Mouse (Mus musculus) lung, postnatal 14 days (tissue): ENCODE measurements around the gene Gm49361.
"Not testable (repeated sequence)": the region's sequence is repeated elsewhere in the genome, so short reads cannot be mapped to it uniquely, and the experiment has no call there.

ENCODE experiments used
- DNase-seq: peaks from one replicate; pipeline ENCODE4 v3.0.0; 2021

The Gm49361 gene

DNA sequence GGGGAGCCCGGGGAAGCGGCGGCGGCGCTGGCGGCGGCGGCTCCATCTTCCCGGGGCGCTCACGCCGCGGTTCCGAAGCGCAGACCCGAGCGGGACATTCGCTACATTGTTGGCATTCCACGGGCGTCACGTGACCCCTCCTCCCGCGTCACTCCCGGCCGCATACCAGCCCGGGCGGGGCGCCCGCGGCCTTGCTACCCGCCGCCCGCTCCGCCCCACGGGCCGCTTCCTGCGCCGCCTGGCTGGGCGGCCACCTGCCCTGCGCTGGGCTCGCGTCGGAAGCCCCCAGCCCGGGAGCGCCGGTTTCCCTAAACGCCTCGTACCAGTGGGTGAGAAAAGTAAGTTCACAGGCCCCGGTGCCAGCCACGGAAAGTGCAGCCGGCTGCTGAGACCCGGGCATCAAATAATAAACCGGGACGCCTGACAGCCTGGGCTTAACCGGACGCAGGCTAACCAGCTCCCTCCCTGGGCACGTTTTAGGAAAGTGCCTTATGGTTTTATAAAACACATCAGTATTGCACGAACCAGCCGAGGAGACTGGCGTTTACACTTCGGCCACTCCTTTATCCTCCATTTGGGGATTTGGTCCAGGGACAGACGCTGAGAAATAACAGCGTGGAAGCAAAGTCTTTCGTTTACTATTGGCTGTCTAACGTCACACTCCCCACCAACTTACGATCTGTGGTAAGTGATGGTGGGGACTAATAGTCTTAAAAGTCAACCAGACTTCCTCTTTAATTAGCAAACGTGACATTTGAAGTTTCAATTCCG is at the start of gene Gm49361:
Gene Gm49361 (minus strand): TSS at position 103 of the 771 bp plus-strand sequence.
- peak; percentile 96 for DNase-seq

DNA sequence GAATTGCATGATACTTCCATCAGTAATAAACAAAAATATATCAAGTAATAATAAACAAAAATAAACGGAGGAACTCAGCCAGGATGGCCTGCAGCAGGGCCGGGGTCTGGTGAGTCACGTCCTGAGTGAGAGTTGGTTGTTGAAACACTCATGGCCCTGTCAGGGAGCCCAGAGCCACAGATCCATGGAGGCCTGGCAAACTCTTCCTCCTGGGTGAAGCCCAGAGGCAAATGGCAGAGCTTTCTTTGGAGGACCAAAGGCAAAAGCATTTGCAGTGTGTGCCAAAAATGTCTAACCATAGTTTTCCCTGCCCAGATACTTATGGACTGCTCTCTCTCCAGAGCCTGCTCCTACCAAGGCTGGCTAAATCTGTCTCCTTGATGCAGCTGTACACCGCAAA is 45.3 kb upstream of the Gm49361 start:
- DNase-seq = no peak

DNA sequence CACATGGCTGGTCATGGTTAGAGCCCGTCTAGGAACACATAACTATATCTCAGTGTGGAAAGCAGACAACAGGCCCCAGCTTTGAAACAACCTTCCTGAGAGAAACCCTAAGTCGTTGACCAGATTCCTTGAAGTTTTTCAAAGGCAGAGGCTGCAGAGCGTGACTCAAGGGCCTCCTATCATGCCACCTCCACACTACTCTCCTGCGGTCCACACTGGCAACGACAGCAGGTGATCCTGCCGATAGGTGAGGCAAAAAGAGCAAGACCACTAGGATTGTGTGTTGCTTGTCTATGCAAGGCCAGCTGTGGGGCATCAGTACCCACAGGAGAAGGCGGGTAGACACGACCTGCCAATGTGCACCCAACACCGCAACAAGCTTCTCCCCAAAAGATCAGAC is 43.9 kb upstream of the Gm49361 start:
- no peak for DNase-seq

DNA sequence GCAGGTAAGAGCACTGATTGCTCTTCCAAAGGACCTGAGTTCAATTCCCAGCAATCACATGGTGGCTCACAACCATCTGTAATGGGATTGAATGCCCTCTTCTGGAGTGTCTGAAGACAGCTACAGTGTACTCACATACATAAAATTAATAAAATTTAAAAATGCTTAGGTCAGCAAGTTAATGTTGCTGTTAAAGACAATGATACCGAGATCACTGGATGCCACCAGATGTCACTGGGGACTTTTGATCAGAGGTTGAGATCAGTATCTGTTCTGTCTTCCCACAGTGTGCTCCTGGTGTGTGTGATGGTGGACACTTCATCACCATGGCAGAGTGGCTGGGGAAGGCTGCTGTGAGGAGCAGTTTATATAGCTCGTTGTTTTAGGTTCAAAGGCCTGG is 43.4 kb upstream of the Gm49361 start:
- DNase-seq = no peak

DNA sequence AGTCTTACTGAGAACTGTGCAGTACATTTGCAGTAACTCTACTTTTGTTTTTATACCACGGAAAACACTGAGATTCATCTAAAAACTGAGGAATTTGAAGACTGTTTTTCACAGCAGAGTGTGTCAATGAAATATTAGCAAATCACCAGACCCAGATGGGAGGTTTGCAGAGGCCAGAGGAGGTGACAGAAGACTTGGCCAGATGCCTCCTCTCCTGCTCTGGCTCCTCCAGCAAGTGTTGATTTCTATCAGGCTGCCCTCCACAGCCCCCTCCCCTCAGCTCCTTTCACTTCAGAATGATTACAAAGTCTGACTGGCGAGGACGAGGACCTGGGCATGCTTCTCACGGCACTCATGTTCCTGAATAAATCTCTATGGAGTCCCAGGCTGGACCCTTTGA is 41.5 kb upstream of the Gm49361 start:
- no peak for DNase-seq

DNA sequence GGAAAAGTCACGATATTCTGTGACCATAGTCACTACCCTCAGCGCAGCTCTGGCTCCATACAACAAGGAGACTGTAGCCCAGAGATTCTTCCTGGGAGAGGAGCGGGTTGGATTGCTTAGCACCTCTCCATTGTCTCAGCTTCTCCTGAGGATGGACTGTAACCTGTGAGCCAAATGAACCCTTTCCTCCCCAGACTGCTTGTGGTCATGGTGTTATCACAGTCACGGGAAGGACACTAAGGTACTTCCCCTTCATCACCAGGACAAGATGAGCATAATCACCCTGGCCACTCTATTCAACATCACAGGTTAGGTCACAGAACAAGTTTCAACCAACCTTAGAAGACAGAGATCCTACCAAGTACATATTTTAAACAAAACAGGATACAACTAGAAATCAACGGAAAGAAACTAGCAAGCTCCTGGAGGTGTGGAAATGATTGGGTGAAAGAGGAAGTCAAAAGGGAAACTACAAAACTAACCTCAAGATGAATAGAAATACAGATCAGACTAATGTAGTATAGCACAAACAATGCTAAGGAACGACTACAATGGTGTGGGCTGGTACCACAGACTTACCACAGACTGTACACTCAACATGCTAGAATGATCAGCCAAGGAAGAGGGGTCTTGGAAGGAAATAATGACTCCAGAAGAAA is 26.4 kb upstream of the Gm49361 start:
- DNase-seq = no peak

DNA sequence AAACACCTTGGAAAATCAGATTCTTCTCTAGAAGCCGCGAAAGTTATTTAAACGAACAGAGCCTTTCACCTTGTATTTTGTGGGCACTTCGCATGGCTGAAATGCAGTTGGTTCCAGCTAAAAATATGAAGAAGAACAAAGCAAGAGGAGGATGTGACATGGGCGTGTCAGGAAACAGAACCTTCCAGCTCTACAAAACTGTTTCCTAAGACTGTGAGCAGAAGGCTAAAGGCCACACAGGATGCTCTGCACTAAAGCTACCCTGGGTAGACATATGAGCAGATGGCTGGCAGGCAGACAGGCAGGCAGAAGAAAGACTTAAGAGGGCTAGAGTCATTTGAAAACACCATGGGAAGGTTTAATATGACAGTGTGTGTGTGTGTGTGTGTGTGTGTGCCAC is 23.2 kb upstream of the Gm49361 start:
- DNase-seq = no peak

DNA sequence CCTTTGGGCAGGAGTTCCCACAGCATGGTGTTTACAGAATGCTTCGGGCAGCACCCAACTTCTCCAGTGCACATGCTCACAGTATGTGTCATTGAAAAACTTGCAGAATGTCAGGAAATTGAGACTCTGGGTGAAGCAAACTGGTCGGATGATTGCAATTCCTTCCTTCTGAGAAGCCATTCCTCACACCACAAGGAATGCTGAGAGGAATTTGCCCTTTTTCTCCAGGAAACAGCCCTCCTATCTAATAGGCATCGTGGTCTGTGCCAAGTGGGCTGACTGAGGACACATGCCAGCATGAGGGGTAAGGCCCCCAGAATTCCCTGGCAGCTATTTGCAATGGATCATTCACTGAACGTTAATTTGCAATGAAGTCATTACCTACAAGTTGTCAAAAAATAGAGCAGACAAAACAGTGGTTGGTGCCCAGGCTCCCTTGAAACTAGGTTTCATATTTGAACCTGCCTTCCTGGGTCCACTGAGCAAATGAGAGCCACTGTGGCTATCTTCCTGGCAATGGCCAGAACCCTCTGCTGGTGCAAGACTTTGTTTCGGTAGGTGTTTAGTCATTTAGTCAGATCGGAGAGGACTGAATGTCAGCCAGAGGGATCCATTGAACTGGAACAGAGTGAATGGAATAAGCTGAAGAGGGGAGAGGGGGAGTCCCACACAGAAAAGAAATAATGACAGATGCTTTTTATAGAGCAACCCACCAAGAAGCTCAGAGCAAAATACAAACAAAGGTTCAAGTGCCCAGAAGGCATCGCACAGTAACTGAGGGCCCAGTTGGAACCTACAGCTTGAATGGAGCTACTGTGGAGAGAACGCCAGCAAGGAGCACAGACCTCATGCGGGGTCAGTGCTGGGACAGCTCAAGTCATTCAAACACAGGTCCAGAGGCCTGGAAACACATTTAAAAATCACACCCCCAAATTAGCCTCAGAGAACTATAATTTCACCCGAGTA is 14.8 kb upstream of the Gm49361 start:
- peak; percentile 36 for DNase-seq

DNA sequence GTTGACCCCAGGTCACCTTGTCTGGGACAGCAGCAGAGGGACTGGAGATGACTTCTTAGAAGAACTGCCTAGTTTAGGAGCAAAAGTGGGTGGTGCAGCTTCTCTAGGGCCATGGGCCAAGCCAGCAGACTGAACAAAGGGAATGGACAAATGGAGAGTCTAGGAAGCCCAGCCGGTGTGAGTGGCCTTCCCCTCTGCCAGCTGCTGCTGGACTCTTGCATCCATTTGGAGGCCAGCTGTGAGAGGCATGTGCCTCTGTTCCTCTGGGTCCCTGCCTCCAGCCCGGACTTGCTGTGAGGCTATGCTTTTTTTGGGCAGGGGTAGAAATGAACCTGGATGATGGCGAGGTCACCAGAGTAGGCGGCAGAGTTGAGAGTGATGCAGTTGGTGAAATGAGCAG is 12.3 kb upstream of the Gm49361 start, which contains the start of gene Lats2:
Gene Lats2 (minus strand): TSS at position 152 of the 400 bp plus-strand sequence.
- no peak for DNase-seq

DNA sequence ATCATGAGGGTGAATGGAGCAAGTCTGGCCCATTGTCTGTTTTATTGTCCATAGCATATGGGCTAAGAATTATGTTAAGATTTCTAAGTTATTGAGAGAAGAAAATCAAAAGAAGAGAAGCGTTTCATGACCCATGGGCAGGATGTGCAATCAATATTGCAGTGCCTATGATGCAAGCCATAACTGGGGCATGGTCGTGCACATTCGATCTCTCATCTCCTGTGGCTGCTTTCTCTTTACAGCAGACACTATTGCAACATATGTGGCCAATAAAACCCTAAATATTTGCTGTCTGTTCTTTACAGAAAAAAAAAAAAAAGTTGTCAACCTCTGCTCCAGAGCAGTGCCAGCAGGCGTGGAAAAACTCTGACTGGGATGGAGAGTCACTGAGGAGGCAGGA is 10.2 kb upstream of the Gm49361 start:
- DNase-seq = no peak

DNA sequence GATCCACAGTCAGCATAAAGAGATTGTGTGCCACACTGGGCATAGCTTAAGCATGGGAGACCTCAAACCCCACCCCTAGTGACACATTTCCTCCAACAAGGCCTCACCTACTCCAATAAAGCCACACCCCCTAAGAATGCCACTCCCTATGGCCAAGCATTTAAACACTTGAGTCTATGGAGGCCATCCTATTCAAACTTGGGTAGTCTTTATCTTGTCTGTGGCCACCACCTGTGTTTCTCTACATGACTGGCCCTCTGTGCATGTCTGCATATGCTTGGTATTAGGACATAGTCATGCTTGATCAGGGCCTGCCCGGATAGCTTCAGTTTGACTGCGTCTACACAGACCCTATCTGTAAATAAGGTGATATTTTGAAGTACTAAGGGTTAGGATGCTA is 9.8 kb upstream of the Gm49361 start:
- DNase-seq = no peak

DNA sequence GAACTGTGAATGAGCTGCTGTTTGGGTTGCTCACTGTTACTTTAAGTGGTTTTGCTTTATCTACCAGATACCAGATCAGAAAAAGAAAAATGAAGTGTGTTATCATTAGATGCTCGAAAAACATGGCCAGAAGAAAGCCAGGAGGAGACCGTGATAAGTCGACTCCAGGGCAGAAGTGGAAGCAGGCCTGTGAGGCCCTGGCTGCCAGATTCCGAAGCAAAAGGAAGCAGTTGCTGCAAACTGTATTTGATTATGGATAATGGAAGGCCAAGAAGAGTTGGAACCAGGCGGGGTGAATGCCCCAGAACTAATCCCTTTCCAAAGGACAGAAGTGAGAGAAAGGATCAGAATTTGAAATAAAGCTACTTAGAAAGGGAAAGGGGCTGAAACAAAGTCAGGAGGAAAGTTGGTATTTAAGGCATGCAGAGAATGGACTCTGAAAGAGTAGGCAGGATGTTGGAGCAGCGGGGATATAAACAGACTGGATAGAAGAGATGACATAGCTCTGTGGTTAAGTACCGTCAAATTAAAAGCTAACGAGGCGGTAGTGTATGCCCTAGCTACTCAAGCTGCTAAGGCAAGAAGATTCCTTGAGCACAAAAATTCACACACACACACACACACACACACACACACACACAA is 7.6 kb upstream of the Gm49361 start:
- DNase-seq = no peak

DNA sequence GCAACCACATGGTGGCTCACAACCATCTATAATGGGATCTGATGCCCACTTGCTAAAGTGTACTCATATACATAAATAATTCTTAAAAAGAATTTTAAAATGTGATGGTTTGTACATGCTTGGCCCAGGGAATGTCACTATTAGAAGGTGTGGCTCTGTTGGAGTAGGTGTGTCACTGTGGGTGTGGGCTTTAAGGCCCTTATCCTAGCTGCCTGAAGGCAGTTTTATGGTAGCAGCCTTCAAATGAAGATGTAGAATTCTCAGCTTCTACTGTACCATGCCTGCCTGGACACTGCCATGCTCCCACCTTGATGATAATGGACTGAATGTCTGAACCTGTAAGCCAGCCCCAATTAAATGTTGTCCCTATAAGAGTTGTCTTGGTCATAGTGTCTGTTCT is 5.1 kb upstream of the Gm49361 start:
- not testable (repeated sequence) for DNase-seq

DNA sequence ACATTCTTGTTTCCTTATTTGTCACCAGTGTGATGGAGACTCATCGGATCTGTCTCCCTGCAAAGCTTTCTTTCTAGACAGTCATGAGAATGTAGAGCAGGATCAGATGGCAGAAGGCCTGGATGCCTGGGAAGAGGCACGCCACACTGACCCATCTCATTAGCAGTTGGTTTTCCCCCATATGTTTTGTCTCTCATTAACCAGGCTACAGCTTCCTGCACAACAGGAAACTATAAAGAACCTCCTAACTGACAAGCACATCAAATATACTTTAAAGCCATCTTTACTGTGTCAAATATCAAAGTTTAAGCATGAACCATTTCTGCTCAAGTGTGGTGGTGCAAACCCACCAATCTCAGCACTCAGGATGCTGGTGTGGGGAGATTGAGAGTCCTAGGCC is 3.6 kb upstream of the Gm49361 start:
- no peak for DNase-seq

DNA sequence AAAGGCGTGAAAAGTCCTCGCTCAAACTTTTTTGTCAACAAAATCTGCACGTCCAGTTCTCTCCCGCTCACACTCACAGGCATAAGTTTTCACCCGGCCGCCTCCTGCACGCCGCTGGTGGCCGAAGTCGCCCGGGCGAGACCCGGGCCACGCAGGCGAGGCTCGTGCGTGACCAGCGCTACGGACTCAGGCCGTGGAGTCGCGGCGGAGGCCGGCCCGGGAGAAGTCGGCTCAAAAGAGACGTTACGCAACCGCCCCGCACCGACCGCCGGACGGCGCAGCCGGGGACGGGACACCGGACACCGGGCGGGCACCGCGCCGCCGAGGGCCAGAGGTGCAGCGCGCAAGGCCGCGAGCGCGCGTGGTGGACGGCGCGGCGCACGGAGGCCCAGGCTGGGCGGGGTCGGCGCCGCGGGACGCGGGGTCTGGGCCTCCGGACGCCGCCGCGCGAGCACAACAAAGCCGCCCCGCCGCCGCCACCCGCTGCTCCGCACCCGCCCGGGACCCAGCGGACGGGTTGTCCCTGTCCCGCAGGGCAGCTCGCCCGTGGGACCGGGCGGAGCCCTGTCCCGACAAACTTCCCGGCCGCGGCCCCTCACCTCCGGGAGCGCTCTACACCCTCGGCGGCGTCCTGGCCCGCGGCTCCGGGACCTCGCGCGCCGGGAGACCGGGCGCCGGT is 473 bp downstream of the Gm49361 start:
- DNase-seq = peak; percentile 68

DNA sequence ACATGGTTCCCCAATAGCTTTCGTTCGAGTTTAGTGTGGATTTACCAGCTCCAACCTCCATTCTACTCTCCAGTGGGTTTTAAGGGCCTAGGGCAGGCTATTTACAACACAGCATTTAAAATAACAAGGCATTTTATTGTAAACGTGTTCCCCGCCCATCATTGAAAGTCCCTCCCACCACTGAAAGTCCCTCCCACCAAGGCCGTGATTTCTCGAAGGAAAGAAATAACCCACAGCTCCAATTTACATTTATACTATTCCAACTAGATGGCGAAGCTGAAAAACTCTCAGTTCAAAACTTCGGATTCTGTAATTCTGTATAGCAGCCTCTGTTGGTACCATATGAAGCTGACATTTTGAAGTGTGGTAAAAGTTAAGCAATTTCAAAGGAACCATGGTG is 1.4 kb downstream of the Gm49361 start:
- DNase-seq = peak; percentile 38

DNA sequence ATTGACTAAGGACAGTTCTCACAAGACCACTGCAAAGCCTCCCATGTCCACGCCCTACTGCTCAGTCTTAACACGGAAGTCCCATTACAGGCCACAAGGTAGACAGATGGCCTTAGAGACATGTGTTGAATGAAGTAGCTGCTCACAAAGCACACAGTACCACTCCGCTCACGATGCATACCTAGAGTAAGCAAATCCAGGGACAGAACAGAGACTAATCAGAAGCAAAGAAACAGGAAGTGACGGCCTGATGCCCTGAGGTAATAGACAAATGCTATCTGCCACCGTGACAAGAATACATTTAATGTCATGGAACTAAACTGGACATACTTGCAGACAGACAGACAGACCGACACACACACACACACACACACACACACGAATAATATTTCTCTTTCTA is 5.3 kb downstream of the Gm49361 start:
- DNase-seq = no peak

DNA sequence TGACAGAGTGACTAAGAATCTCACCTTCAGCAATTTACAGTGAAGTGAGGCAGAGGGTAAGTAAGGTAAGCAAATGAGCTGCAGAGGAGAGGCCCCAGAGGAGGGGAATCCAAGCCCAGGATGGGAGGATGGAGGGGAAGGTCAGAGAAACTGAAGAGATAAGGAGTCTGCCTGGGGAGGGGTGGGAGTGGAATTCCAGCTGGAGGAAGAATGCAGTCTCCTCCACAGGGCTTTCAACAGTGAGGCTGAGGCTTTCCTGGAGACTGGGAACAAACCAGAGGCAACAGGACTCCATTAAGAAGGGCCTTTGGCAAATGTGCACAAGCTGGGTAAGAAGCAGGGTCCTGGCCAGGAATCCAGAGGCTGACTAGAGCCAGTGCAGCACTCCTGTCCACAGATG is 8.8 kb downstream of the Gm49361 start:
- no peak for DNase-seq

DNA sequence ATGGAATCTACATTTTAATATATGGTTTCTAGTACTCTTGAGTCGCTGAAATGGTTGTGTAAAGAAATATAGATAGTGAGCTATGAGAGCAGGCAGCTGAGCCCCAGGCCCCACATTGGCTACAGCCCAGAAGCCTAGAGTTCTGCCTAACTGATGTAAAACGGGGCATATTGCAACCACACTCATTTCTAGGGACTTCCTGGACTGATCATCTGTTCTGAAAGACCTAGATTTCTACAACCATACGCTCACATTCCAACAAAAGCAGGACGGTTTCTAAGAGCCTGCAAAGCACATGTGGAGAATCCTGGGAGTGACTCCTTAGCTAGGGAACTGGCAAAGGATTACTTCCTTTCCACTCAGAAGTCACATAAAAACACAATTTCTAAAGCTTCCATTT is 9.8 kb downstream of the Gm49361 start:
- DNase-seq = no peak

DNA sequence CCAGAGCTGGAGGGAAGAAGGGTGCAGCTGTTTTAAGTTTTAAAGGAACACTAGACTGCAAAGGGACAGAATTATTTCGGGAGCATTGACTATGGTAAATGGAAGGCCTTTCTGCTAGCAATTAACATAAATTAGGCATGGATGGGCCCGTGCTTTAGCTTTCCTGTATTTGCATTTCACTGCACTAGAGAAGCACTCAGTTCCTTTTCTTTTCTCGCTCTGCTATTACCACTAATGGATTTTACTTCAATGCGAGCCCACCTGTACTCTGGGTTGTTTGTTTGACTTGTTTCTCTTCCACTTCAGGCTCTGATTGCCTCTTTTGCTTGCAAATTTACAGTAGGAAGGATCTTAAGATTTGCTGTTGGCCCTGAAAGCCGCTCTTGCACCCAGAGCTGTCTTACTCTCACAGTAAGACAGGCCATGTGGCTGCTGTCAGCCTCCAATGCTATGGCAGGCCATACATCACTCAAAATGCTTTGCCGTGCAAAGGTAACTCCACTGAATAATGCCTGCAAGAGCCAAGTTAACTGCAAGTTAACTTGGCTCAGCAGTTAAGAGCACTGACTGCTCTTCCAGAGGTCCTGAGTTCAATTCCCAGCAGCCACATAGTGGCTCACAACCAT is 13.1 kb downstream of the Gm49361 start:
- no peak for DNase-seq

DNA sequence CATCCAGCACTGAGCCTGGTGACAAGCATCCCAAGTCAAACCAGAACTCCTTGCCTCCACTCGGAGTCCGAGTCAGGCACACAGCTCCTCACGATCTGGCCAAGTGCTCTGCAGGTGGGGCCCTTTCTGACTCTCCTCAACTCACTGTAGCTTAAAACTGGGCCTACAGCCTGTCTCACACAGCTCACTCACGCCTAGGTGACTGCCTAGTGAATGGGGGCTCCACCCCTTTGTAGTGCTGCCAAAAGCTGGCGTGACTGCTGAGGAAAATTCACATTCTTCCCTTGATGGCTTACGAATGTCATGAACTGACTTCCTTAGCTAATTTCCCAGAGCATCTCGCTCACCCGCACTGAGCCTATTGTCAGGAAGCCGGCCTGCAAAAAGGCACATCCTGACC is 15.4 kb downstream of the Gm49361 start:
- DNase-seq = peak; percentile 78

DNA sequence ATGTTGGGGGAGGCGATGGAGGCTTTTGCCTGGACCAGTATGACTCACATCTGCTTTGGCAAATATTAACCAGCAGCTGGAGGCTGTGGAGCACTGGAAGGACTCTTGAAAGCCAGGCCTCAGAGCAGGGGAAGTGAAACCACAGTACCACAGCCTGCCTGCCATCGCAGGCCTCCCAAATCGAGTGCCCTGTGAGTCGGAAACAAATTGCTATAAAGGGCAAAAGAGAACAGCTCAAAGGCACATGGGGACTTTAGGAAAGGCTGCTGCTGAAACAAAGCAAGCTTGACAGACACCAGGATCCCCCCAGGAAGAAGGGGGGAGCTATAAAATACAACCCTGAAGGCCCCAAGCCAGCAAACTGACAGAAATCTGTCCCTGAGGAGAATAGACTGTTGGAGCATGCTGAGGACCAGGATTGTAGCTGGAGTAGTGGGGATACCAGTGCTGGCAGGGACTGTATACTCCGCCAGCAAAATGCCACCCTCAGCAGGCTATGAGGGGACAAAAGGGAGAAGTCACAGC is 15.9 kb downstream of the Gm49361 start:
- peak; percentile 42 for DNase-seq
